ENCODE assay signal across 15 mouse cellular contexts in genomic region chr3:80249974-80250373, GRCm38 (mm10).
A peak's percentile ranks its signal among the peaks of the same experiment; 100 is the strongest.
DNase-seq lines count a peak whose midpoint lies in the region.
"Had no signal": no experiment of that assay in that cellular context is flagged by ENCODE, and none has a peak within 500 bp of the region (broad histone marks: within the 10 kb centered on the region; RNA-seq: fewer than 3 reads in every experiment).

No protein-coding gene starts in this region.

- peak; percentile 53 for DNase-seq in left cerebral cortex, adult 11 months (ENCODE audit: low spot score)
- DNase-seq in left cerebral cortex, postnatal 4 days: no peak
- DNase-seq in brain, adult 2 months (ENCODE audit: low read depth, low spot score): peak; percentile 85
- DNase-seq in frontal cortex, adult 2 months (ENCODE audit: extremely low spot score in 1 of 2, low spot score in 1 of 2): peak; percentile 45 to 67
- peak; percentile 37 to 49 for DNase-seq in left cerebral cortex, postnatal 36 days (ENCODE audit: low spot score in 2 of 2)
- no peak for DNase-seq in MN1 (ENCODE audit: low spot score)
- DNase-seq in adrenal gland, postnatal 10 days: no peak
- DNase-seq: adrenal gland, adult 8-10 months; cerebellum, adult 8-10 months; cerebellum, postnatal 36 days; gastrocnemius, postnatal 36 days; kidney, adult 2 months; liver; thymus, adult 18-20 months; thymus, postnatal 36 days had no signal

- intact Hi-C loops in left cerebral cortex, postnatal 4 days (cut with DNase I): no loop called here
- intact Hi-C loops in left cerebral cortex, postnatal 36 days (cut with DNase I): loop anchor here (5.0 kb wide), 1 partner anchor 38 kb away; no protein-coding TSS in a partner anchor

Comparison
In these comparisons a context has a peak if more than half of its experiments do, and no peak if none do; other contexts are left out.
1. DNase-seq: peak in left cerebral cortex, adult 11 months (single experiment), brain, adult 2 months (single experiment), frontal cortex, adult 2 months (2 of 2) and left cerebral cortex, postnatal 36 days (2 of 2); none in left cerebral cortex, postnatal 4 days (single experiment), MN1 (single experiment) and adrenal gland, postnatal 10 days (single experiment).